16 mouse cellular contexts compared by ENCODE assay signal in the genomic region with DNA sequence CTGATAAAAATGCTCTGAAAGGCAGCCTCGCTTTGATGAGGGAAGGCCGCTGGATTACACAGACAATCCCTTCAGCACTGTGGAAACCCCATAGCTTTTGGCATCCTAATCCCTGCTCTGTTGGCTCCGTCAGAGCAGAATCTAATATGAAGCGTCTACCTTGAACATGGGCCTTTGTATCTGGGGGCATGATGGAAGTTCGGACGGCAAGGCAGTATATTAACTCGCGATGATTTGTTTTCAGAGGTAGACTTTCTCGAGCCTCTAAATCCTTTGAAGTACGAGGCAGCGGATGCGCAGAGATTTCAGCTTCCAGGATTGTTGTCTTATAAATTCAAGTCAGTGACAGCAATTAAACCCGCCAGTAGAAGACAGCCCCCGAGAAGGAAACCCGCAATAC.
"Had no signal": no experiment of that assay in that cellular context is flagged by ENCODE, and none has a peak within 500 bp of the region (broad histone marks: within the 10 kb centered on the region; RNA-seq: fewer than 3 reads in every experiment).

No protein-coding gene starts in this region.

- H3K36me3 ChIP-seq: liver, embryonic 12.5 days; midbrain, embryonic 10.5 days; neural tube, embryonic 12.5 days; neural tube, embryonic 15.5 days had no signal

- H3K27ac ChIP-seq: liver, embryonic 12.5 days; liver, embryonic 14.5 days; midbrain, embryonic 10.5 days; neural tube, embryonic 12.5 days; neural tube, embryonic 15.5 days had no signal

- H3K4me2 ChIP-seq: liver, embryonic 12.5 days; lung, embryonic 14.5 days; neural tube, embryonic 12.5 days; neural tube, embryonic 15.5 days had no signal

- H3K4me1 ChIP-seq: liver, embryonic 12.5 days; midbrain, embryonic 10.5 days; neural tube, embryonic 12.5 days; neural tube, embryonic 15.5 days had no signal

- ATAC-seq: liver, embryonic 12.5 days had no signal

- H3K9me3 ChIP-seq: liver, embryonic 12.5 days; midbrain, embryonic 10.5 days; neural tube, embryonic 12.5 days; neural tube, embryonic 15.5 days had no signal

- H3K4me3 ChIP-seq: liver, embryonic 12.5 days; midbrain, embryonic 10.5 days; myocyte; neural tube, embryonic 12.5 days; neural tube, embryonic 15.5 days had no signal

- H3K9ac ChIP-seq: liver, embryonic 12.5 days; liver, embryonic 14.5 days; lung, embryonic 14.5 days; neural tube, embryonic 12.5 days; neural tube, embryonic 15.5 days had no signal

- DNase-seq: lung, adult 18-20 months; lung, embryonic 14.5 days; lung, postnatal 10 days; lung, postnatal 4 days; retina, postnatal 1 day; right cerebral cortex, adult 18-20 months; right cerebral cortex, postnatal 25 days; right cerebral cortex, postnatal 4 days; spleen, adult 18-20 months; thymus, adult 18-20 months had no signal

- H3K27me3 ChIP-seq: liver, embryonic 12.5 days; neural tube, embryonic 12.5 days; neural tube, embryonic 15.5 days had no signal
